Mouse (Mus musculus) midbrain, embryonic 11.5 days (tissue): ENCODE measurements around the gene Cep128. TPM values are rescaled to one million over a fixed set of nuclear protein-coding genes. Genes with fewer than 3 reads are reported as not detected.

Experiments used
- ATAC-seq: fragments of 200-750 bp; cut with Nextera tagmentation; 2 replicates; pipeline ENCODE4 v1.8.0; 2017; ENCODE audit warnings: moderate TSS enrichment, moderate library complexity; ENCODE audit not compliant: low FRiP score
- DNase-seq: peaks from one replicate; pipeline ENCODE4 v3.0.0; 2015; ENCODE audit warnings: low spot score; ENCODE audit errors: missing footprints
- H3K27ac ChIP-seq: fragments of 300-500 bp; sonication (generic); 2 replicates; pipeline ENCODE4 v1.5.1; 2014; ENCODE audit warnings: low read depth, low read length
- H3K27me3 ChIP-seq: fragments of 300-500 bp; sonication (generic); 2 replicates; pipeline ENCODE4 v1.6.1; 2014; ENCODE audit warnings: mild to moderate bottlenecking, low read length, moderate library complexity, mixed read lengths; ENCODE audit not compliant: control insufficient read depth, insufficient read depth
- H3K36me3 ChIP-seq: fragments of 300-500 bp; sonication (generic); 2 replicates; pipeline ENCODE4 v1.6.1; 2014; ENCODE audit warnings: mild to moderate bottlenecking, low read length, moderate library complexity, mixed read lengths; ENCODE audit not compliant: control insufficient read depth, insufficient read depth
- H3K4me1 ChIP-seq: fragments of 300-500 bp; sonication (generic); 2 replicates; pipeline ENCODE4 v1.6.1; 2014; ENCODE audit warnings: low read length; ENCODE audit not compliant: control insufficient read depth, insufficient read depth
- H3K4me2 ChIP-seq: fragments of 300-500 bp; sonication (generic); 2 replicates; pipeline ENCODE4 v1.6.1; 2014; ENCODE audit warnings: mild to moderate bottlenecking, moderate library complexity
- H3K4me3 ChIP-seq: fragments of 300-500 bp; sonication (generic); 2 replicates; pipeline ENCODE4 v1.5.1; 2014; ENCODE audit warnings: low read depth, low read length
- H3K9ac ChIP-seq: fragments of 300-500 bp; sonication (generic); 2 replicates; pipeline ENCODE4 v1.6.1; 2014; ENCODE audit warnings: low read length
- H3K9me3 ChIP-seq: fragments of 300-500 bp; sonication (generic); 2 replicates; pipeline ENCODE4 v1.6.1; 2016; ENCODE audit warnings: low read length; ENCODE audit not compliant: control insufficient read depth
- WGBS: fragments of 180-500 bp; shearing (Covaris S2); extraction: QIAGEN DNeasy Blood & Tissue Kit; methylation state at CpG from one replicate; pipeline ENCODE4 v1.1.7; 2014; 5-methylcytosine and 5-hydroxymethylcytosine counted together
- polyA plus RNA-seq: library from polyadenylated mRNA; unstranded; fragments of >200 nt; fragmentation: Nextera tagmentation; extraction: Ambion mirVana; gene quantifications from 2 replicates; pipeline ENCODE4 v1.2.1, GENCODE M21; 2014

Gene Cep128
- polyA plus RNA-seq, 1 experiment from 2014 or later = 9.5 TPM

GRCm38 (mm10) chr12:91256334-91256733, 127.9 kb downstream of the Cep128 start:
- ATAC-seq = no peak
- no peaks in the 10 kb centered on the region for H3K36me3 ChIP-seq
- H3K9ac ChIP-seq = no peak overlapping the region
- H3K4me1 ChIP-seq = no peaks in the 10 kb centered on the region
- H3K27ac ChIP-seq = no peak overlapping the region
- 94% methylated on average over 7 of the region's 7 CpGs for WGBS
- H3K4me2 ChIP-seq = no peak overlapping the region
- H3K9me3 ChIP-seq = no peaks in the 10 kb centered on the region
- H3K4me3 ChIP-seq = no peak overlapping the region
- no peaks in the 10 kb centered on the region for H3K27me3 ChIP-seq
- DNase-seq = no peak

- Histone ChIP-seq H3K4me3 (no peak overlapping the region), H3K27me3 (no peaks in the 10 kb centered on the region), H3K4me2 (no peak overlapping the region), H3K4me1 (no peaks in the 10 kb centered on the region), H3K27ac (no peak overlapping the region), H3K9ac (no peak overlapping the region), H3K36me3 (no peaks in the 10 kb centered on the region), H3K9me3 (no peaks in the 10 kb centered on the region)
- 95% methylated on average over 6 of the region's 6 CpGs for WGBS
- DNase-seq (no peak), ATAC-seq (no peak)
These were observed 129.4 kb downstream of the Cep128 start for GRCm38 (mm10) chr12:91254831-91255230.

- H3K4me3 ChIP-seq = no peak overlapping the region
- H3K4me2 ChIP-seq = no peak overlapping the region
- H3K27me3 ChIP-seq = no peaks in the 10 kb centered on the region
- no peaks in the 10 kb centered on the region for H3K9me3 ChIP-seq
- H3K4me1 ChIP-seq = no peaks in the 10 kb centered on the region
- ATAC-seq (no peak), DNase-seq (peak; percentile 60)
- H3K27ac ChIP-seq = no peak overlapping the region
- H3K36me3 ChIP-seq = no peaks in the 10 kb centered on the region
- 95% methylated on average over 7 of the region's 7 CpGs for WGBS
- H3K9ac ChIP-seq = no peak overlapping the region
These were observed 163.6 kb downstream of the Cep128 start for GRCm38 (mm10) chr12:91220609-91221008.

- H3K9ac ChIP-seq = no peak overlapping the region
- H3K9me3 ChIP-seq = no peaks in the 10 kb centered on the region
- H3K4me1 ChIP-seq = no peaks in the 10 kb centered on the region
- WGBS = 92% methylated on average over 3 of the region's 3 CpGs
- no peaks in the 10 kb centered on the region for H3K36me3 ChIP-seq
- H3K27ac ChIP-seq = no peak overlapping the region
- H3K27me3 ChIP-seq = no peaks in the 10 kb centered on the region
- DNase-seq (no peak), ATAC-seq (no peak)
- H3K4me3 ChIP-seq = no peak overlapping the region
- no peak overlapping the region for H3K4me2 ChIP-seq
These were observed 178.7 kb downstream of the Cep128 start for GRCm38 (mm10) chr12:91205550-91205949.

- Histone ChIP-seq H3K27ac (no peak overlapping the region), H3K4me2 (no peak overlapping the region), H3K9ac (no peak overlapping the region), H3K9me3 (no peaks in the 10 kb centered on the region), H3K27me3 (no peaks in the 10 kb centered on the region), H3K4me1 (no peaks in the 10 kb centered on the region), H3K36me3 (no peaks in the 10 kb centered on the region), H3K4me3 (no peak overlapping the region)
- DNase-seq (no peak), ATAC-seq (no peak)
- WGBS = 80% methylated on average over 3 of the region's 3 CpGs
These were observed 179.9 kb downstream of the Cep128 start for GRCm38 (mm10) chr12:91204330-91204729.

GRCm38 (mm10) chr12:91202496-91202895, 181.7 kb downstream of the Cep128 start:
- no peaks in the 10 kb centered on the region for H3K9me3 ChIP-seq
- no peaks in the 10 kb centered on the region for H3K27me3 ChIP-seq
- no peak overlapping the region for H3K9ac ChIP-seq
- no peak overlapping the region for H3K27ac ChIP-seq
- no peaks in the 10 kb centered on the region for H3K36me3 ChIP-seq
- no peak for ATAC-seq
- no peaks in the 10 kb centered on the region for H3K4me1 ChIP-seq
- H3K4me2 ChIP-seq = no peak overlapping the region
- H3K4me3 ChIP-seq = no peak overlapping the region
- 78% methylated on average over 1 of the region's 1 CpGs for WGBS
- no peak for DNase-seq

GRCm38 (mm10) chr12:91189111-91189510, 195.1 kb downstream of the Cep128 start:
- no peak overlapping the region for H3K4me3 ChIP-seq
- WGBS = 26% methylated on average over 4 of the region's 4 CpGs
- DNase-seq (no peak), ATAC-seq (no peak)
- no peak overlapping the region for H3K4me2 ChIP-seq
- no peaks in the 10 kb centered on the region for H3K36me3 ChIP-seq
- no peaks in the 10 kb centered on the region for H3K27me3 ChIP-seq
- no peak overlapping the region for H3K27ac ChIP-seq
- H3K4me1 ChIP-seq = no peaks in the 10 kb centered on the region
- H3K9me3 ChIP-seq = no peaks in the 10 kb centered on the region
- H3K9ac ChIP-seq = no peak overlapping the region

- Histone ChIP-seq H3K4me3 (no peak overlapping the region), H3K4me1 (no peaks in the 10 kb centered on the region), H3K27ac (no peak overlapping the region), H3K27me3 (no peaks in the 10 kb centered on the region), H3K4me2 (no peak overlapping the region), H3K9me3 (no peaks in the 10 kb centered on the region), H3K36me3 (no peaks in the 10 kb centered on the region), H3K9ac (no peak overlapping the region)
- ATAC-seq (no peak), DNase-seq (no peak)
- 84% methylated on average over 5 of the region's 5 CpGs for WGBS
These were observed 198.6 kb downstream of the Cep128 start for GRCm38 (mm10) chr12:91185564-91185963.

GRCm38 (mm10) chr12:91184616-91185015, 199.6 kb downstream of the Cep128 start:
- Histone ChIP-seq H3K9ac (no peak overlapping the region), H3K27ac (no peak overlapping the region), H3K4me1 (no peaks in the 10 kb centered on the region), H3K4me3 (no peak overlapping the region), H3K36me3 (no peaks in the 10 kb centered on the region), H3K4me2 (no peak overlapping the region), H3K9me3 (no peaks in the 10 kb centered on the region), H3K27me3 (no peaks in the 10 kb centered on the region)
- no peak for ATAC-seq
- 95% methylated on average over 1 of the region's 1 CpGs for WGBS
- no peak for DNase-seq

GRCm38 (mm10) chr12:91183928-91184327, 200.3 kb downstream of the Cep128 start:
- no peak for ATAC-seq
- Histone ChIP-seq H3K4me3 (no peak overlapping the region), H3K9ac (no peak overlapping the region), H3K27ac (no peak overlapping the region), H3K27me3 (no peaks in the 10 kb centered on the region), H3K9me3 (no peaks in the 10 kb centered on the region), H3K36me3 (no peaks in the 10 kb centered on the region), H3K4me1 (no peaks in the 10 kb centered on the region), H3K4me2 (no peak overlapping the region)
- 78% methylated on average over 2 of the region's 2 CpGs for WGBS
- no peak for DNase-seq
